Mouse (Mus musculus) intestine, postnatal 0 days (tissue): Measurements from ENCODE around the gene Siglec1. TPM values are rescaled to one million over a fixed set of nuclear protein-coding genes. Genes with fewer than 3 reads are reported as not detected.
A peak's percentile ranks its signal among the peaks of the same experiment; 100 is the strongest.

Experiments
- ATAC-seq: fragments of 200-750 bp; cut with Nextera tagmentation; 2 replicates; pipeline ENCODE4 v1.8.0; 2017; ENCODE audit warnings: mild to moderate bottlenecking, moderate TSS enrichment, moderate library complexity
- H3K27ac ChIP-seq: fragments of 300-500 bp; sonication (generic); 2 replicates; pipeline ENCODE4 v1.5.1; 2014; ENCODE audit warnings: mild to moderate bottlenecking, low read depth, low read length, moderate library complexity
- H3K27me3 ChIP-seq: fragments of 300-500 bp; sonication (generic); replicated peaks from 2 replicates; pipeline ENCODE4 v1.6.1; 2014; ENCODE audit warnings: low read length, mixed read lengths; ENCODE audit not compliant: control insufficient read depth, insufficient read depth
- H3K36me3 ChIP-seq: fragments of 300-500 bp; sonication (generic); 2 replicates; pipeline ENCODE4 v1.6.1; 2014; ENCODE audit warnings: mild to moderate bottlenecking, moderate library complexity; ENCODE audit not compliant: control insufficient read depth, insufficient read depth
- H3K4me1 ChIP-seq: fragments of 300-500 bp; sonication (generic); replicated peaks from 2 replicates; pipeline ENCODE4 v1.6.1; 2014; ENCODE audit warnings: antibody characterized with exemption, low read length, mixed read lengths; ENCODE audit not compliant: control insufficient read depth, insufficient read depth
- H3K4me2 ChIP-seq: fragments of 300-500 bp; sonication (generic); replicated peaks from 2 replicates; pipeline ENCODE4 v1.6.1; 2014; ENCODE audit warnings: low read depth, mild to moderate bottlenecking, moderate library complexity
- H3K4me3 ChIP-seq: fragments of 300-500 bp; sonication (generic); 2 replicates; pipeline ENCODE4 v1.5.1; 2014; ENCODE audit warnings: low read depth, low read length
- H3K9ac ChIP-seq: fragments of 300-500 bp; sonication (generic); 2 replicates; pipeline ENCODE4 v1.6.1; 2014; ENCODE audit warnings: mild to moderate bottlenecking, low read depth, low read length
- H3K9me3 ChIP-seq: fragments of 300-500 bp; sonication (generic); 2 replicates; pipeline ENCODE4 v1.6.1; 2016; ENCODE audit warnings: mixed run types; ENCODE audit not compliant: control insufficient read depth
- CTCF ChIP-seq: sonication (generic); IDR thresholded peaks from 2 replicates; pipeline ENCODE4 v1.5.1; 2016; ENCODE audit warnings: low read depth, mild to moderate bottlenecking, control low read depth, antibody characterized with exemption, moderate library complexity
- WGBS: fragments of 180-500 bp; shearing (Covaris S2); extraction: QIAGEN DNeasy Blood & Tissue Kit; methylation state at CpG from one replicate; pipeline ENCODE4 v1.1.7; 2014; 5-methylcytosine and 5-hydroxymethylcytosine counted together
- microRNA-seq: library from miRNA; unstranded; fragments of <30 nt; microRNA quantifications from one replicate; pipeline ENCODE4, GENCODE M21; 2016
- polyA plus RNA-seq: library from polyadenylated mRNA; unstranded; fragments of >200 nt; fragmentation: Nextera tagmentation; extraction: Ambion mirVana; gene quantifications from 2 replicates; pipeline ENCODE4 v1.2.1, GENCODE M21; 2015

Siglec1 gene
- polyA plus RNA-seq, 1 experiment from 2014 or later = 0.20 TPM

DNA sequence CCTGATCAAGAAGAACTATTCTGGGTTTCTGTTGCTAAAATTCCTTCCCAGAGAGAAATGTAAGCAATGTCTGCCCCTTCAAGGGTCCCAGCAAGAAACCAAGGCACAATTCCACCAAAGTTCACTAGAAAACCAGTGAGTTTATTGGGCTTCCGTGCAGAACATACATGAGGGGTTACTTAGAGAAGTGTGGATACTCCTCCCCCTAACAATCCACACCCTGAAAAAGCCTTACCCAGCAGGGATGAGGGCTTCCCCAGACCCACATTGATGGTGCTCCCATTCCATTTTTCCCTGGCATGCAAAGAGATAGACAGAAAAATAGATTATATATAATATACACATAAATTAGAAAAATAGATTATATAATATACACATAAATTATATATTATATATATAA lies 55.6 kb downstream of the Siglec1 start:
- TF ChIP-seq CTCF = no peak
- Histone ChIP-seq H3K27me3 (no peaks in the 10 kb centered on the region), H3K9me3 (peaks cover 6% of the 10 kb centered on the region; the same call in 1 of the 2 replicates), H3K9ac (no peak overlapping the region), H3K4me1 (no peaks in the 10 kb centered on the region; the same call in 1 of the 2 replicates), H3K36me3 (peaks cover 12% of the 10 kb centered on the region; the same call in 1 of the 2 replicates), H3K4me3 (no peak overlapping the region), H3K27ac (no peak overlapping the region), H3K4me2 (no peak overlapping the region)
- ATAC-seq = no peak
- 91% methylated on average over 1 of the region's 1 CpGs for WGBS

DNA sequence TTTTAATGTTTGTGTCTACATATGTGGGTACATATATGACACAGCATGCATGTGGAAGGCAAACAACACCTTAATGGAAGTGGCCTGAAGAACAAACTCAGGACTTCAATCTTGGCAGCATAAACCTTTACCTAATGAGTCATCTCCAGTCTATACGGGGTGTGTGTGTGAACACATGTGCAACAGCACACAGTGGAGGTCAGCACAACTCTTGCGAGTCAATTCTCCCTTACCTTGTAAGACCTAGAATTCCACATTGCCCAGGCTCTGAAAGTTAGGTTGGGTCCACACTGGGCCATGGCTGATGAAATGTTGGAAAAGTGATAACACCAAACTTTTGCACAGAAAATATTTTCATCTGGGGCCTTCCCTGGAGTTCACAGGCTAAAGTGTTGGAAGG lies 56.0 kb downstream of the Siglec1 start:
- Histone ChIP-seq H3K4me2 (no peak overlapping the region), H3K36me3 (peaks cover 16% of the 10 kb centered on the region), H3K27me3 (no peaks in the 10 kb centered on the region), H3K4me1 (no peaks in the 10 kb centered on the region; the same call in 1 of the 2 replicates), H3K4me3 (no peak overlapping the region), H3K9me3 (peaks cover 6% of the 10 kb centered on the region; the same call in 1 of the 2 replicates), H3K27ac (no peak overlapping the region), H3K9ac (no peak overlapping the region)
- no peak for TF ChIP-seq CTCF
- ATAC-seq = no peak
- 78% methylated on average over 2 of the region's 2 CpGs for WGBS

DNA sequence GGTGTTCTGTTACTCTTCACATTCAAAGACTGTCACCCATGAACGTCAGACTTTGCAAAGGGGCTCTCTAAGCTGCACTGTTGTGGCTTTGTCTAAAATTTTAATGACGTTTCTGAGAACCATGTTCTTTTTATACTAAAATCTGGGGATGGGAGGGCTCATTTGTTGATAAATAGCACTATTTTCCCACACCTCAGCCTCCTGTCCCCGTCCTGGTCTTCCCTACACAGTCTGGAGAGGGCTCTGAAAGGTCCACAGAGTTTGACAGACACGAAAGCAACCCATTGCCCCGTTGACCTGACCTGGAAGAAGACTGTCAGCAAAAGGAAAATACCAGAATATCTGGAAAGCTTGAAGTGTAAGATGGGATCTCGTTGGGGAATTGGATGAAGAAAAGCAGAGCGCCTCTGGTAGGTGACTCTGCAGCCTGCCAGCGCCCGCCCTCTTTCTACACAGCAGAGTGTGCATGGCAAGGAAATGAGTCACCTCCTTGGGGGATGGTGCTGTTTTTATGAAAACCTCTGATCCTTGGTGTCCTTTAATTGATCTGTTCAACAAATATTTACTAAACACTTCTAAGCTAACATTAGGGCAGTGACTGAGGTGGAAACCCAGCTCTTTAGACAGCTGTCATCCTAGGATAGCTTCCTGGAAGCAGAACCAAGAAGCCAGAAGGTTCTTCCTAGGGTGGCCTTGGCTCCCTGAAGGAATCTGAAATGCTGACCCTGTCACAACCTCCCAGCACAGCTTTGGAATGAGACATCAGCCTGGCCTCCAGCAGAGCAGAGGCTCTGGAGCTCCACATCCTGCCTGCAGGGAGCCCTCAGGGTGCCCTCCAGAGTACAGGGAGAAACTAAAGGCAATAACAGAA lies 57.3 kb downstream of the Siglec1 start:
- no peak overlapping the region for H3K4me3 ChIP-seq
- WGBS = 38% methylated on average over 9 of the region's 9 CpGs
- ATAC-seq = peak; percentile 43; the same call in 1 of the 2 replicates
- H3K27me3 ChIP-seq = no peaks in the 10 kb centered on the region
- H3K9me3 ChIP-seq = peaks cover 6% of the 10 kb centered on the region; the same call in 1 of the 2 replicates
- H3K9ac ChIP-seq = no peak overlapping the region
- no peak for TF ChIP-seq CTCF
- H3K4me1 ChIP-seq = no peaks in the 10 kb centered on the region; the same call in 1 of the 2 replicates
- H3K4me2 ChIP-seq = no peak overlapping the region
- H3K36me3 ChIP-seq = peaks cover 24% of the 10 kb centered on the region
- no peak overlapping the region for H3K27ac ChIP-seq

DNA sequence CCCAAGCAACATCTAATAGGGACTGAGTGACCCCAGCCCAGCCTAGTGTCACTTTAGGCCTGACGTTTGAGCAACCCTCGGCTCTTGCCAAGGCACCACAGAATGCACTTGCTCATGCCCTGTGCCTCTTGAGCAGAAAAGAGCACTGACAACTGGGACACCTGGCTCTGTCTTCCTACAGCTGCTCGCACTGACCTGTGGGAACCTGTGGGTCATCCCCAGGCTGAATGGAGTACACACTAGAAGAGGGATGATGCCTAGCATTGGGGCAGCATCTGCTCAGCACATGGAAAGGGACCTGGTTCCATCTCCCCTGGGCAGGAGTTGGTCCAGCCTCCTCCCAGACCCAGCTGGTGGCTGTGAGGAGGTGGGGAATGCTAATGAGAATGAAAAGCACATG lies 59.6 kb downstream of the Siglec1 start:
- Histone ChIP-seq H3K9me3 (no peaks in the 10 kb centered on the region), H3K9ac (no peak overlapping the region), H3K36me3 (peaks cover 37% of the 10 kb centered on the region), H3K4me1 (no peaks in the 10 kb centered on the region; the same call in 1 of the 2 replicates), H3K27ac (no peak overlapping the region), H3K27me3 (no peaks in the 10 kb centered on the region), H3K4me3 (no peak overlapping the region), H3K4me2 (no peak overlapping the region)
- ATAC-seq = no peak
- 96% methylated on average over 3 of the region's 3 CpGs for WGBS
- no peak for TF ChIP-seq CTCF

DNA sequence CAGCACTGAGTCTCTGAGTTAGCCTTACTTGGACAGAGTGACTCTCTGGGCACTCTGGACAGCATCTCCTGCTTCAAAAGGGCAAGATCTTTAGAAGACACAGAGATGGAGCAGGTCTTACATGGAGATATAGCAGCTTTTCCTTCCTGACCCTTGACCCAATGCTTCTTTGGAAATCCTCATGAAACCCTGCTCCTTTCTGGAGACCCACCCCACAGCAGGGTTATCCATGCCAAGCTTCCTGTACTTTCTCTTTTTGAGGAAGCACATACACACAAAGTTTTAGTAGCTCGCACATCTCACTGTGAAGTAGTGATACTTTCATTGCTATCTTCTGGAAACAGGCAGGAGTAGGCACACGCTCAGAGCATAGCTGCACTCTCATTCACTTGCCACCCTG lies 61.3 kb downstream of the Siglec1 start:
- no peak for ATAC-seq
- TF ChIP-seq CTCF = no peak

More for the DNA sequence above, 61.3 kb downstream of the Siglec1 start:
- 97% methylated on average over 2 of the region's 2 CpGs for WGBS
- Histone ChIP-seq H3K27ac (no peak overlapping the region), H3K9me3 (no peaks in the 10 kb centered on the region), H3K4me1 (no peaks in the 10 kb centered on the region; the same call in 1 of the 2 replicates), H3K4me2 (no peak overlapping the region), H3K36me3 (peaks cover 52% of the 10 kb centered on the region), H3K9ac (no peak overlapping the region), H3K27me3 (no peaks in the 10 kb centered on the region), H3K4me3 (no peak overlapping the region)

Small RNAs within 50 kb of the gene (microRNA-seq; reads per million reads assigned to microRNA genes)
- gene Mir6973b = not detected

Other genes starting within 250 kb of the Siglec1 start
- 9.0 and 10.6 TPM in 2 replicates for gene 4930402H24Rik, start 180.4 kb downstream of the Siglec1 start, polyA plus RNA-seq
- 3.1 and 3.7 TPM in 2 replicates for gene Atrn, start 180.3 kb downstream of the Siglec1 start, polyA plus RNA-seq
- gene Gfra4, start 43.7 kb downstream of the Siglec1 start, polyA plus RNA-seq = 3.8 and 5.7 TPM in 2 replicates
- 2.7 and 5.1 TPM in 2 replicates for gene Adam33, start 23.0 kb downstream of the Siglec1 start, polyA plus RNA-seq
- gene Hspa12b, start 40.5 kb upstream of the Siglec1 start, polyA plus RNA-seq = 2.1 and 2.3 TPM in 2 replicates
- not detected in 2 replicates for gene Gm11037, start 46.7 kb upstream of the Siglec1 start, polyA plus RNA-seq
- gene 1700037H04Rik, start 73.3 kb upstream of the Siglec1 start, polyA plus RNA-seq = 145 and 164 TPM in 2 replicates
- 15.9 and 17.4 TPM in 2 replicates for gene Cenpb, start 93.3 kb upstream of the Siglec1 start, polyA plus RNA-seq
- gene Cdc25b, start 100.2 kb upstream of the Siglec1 start, polyA plus RNA-seq = 10.9 and 12.4 TPM in 2 replicates
- gene Spef1, start 100.5 kb upstream of the Siglec1 start, polyA plus RNA-seq = 2.0 and 2.1 TPM in 2 replicates
- gene Ap5s1, start 120.3 kb upstream of the Siglec1 start, polyA plus RNA-seq = 37.3 and 37.5 TPM in 2 replicates
- 27.2 and 28.5 TPM in 2 replicates for gene Mavs, start 147.3 kb upstream of the Siglec1 start, polyA plus RNA-seq
- gene Pank2, start 175.7 kb upstream of the Siglec1 start, polyA plus RNA-seq = 32.4 and 35.1 TPM in 2 replicates